Mouse (Mus musculus) forebrain, postnatal 0 days (tissue): ENCODE measurements around the gene 1700023F06Rik. TPM values are rescaled to one million over a fixed set of nuclear protein-coding genes. Genes with fewer than 3 reads are reported as not detected.
A peak's percentile ranks its signal among the peaks of the same experiment; 100 is the strongest.

ENCODE experiments used
- ATAC-seq: fragments of 200-750 bp; cut with Nextera tagmentation; 2 replicates; pipeline ENCODE4 v1.8.0; 2017; ENCODE audit warnings: mild to moderate bottlenecking, moderate library complexity
- DNase-seq: peaks from one replicate; pipeline ENCODE4 v3.0.0-alpha.2; 2015
- H3K27ac ChIP-seq: fragments of 300-500 bp; sonication (generic); 2 replicates; pipeline ENCODE4 v1.5.1; 2014; ENCODE audit warnings: low read depth, mild to moderate bottlenecking, antibody characterized with exemption, low read length, moderate library complexity, mixed read lengths
- H3K27me3 ChIP-seq: fragments of 300-500 bp; sonication (generic); 2 replicates; pipeline ENCODE4 v1.6.1; 2014; ENCODE audit warnings: mild to moderate bottlenecking, low read length, mixed read lengths; ENCODE audit not compliant: insufficient read depth
- H3K36me3 ChIP-seq: fragments of 300-500 bp; sonication (generic); 2 replicates; pipeline ENCODE4 v1.6.1; 2014; ENCODE audit warnings: mild to moderate bottlenecking, moderate library complexity; ENCODE audit not compliant: insufficient read depth
- H3K4me1 ChIP-seq: fragments of 300-500 bp; sonication (generic); 2 replicates; pipeline ENCODE4 v1.6.1; 2014; ENCODE audit warnings: antibody characterized with exemption; ENCODE audit not compliant: insufficient read depth
- H3K4me2 ChIP-seq: fragments of 300-500 bp; sonication (generic); 2 replicates; pipeline ENCODE4 v1.6.1; 2014; ENCODE audit warnings: low read depth, mild to moderate bottlenecking, moderate library complexity
- H3K4me3 ChIP-seq: fragments of 300-500 bp; sonication (generic); 2 replicates; pipeline ENCODE4 v1.5.1; 2014; ENCODE audit warnings: low read depth, low read length, mixed read lengths
- H3K9ac ChIP-seq: fragments of 300-500 bp; sonication (generic); 2 replicates; pipeline ENCODE4 v1.6.1; 2014; ENCODE audit warnings: mild to moderate bottlenecking
- H3K9me3 ChIP-seq: fragments of 300-500 bp; sonication (generic); 2 replicates; pipeline ENCODE4 v1.6.1; 2016; ENCODE audit warnings: low read length
- CTCF ChIP-seq: sonication (generic); IDR thresholded peaks from 2 replicates; pipeline ENCODE4 v1.5.1; 2016; ENCODE audit warnings: antibody characterized with exemption, control low read depth, low read depth
- WGBS: fragments of 180-500 bp; shearing (Covaris S2); extraction: QIAGEN DNeasy Blood & Tissue Kit; methylation state at CpG from one replicate; pipeline ENCODE4 v1.1.7; 2014; 5-methylcytosine and 5-hydroxymethylcytosine counted together
- polyA plus RNA-seq: library from polyadenylated mRNA; unstranded; fragments of >200 nt; fragmentation: Nextera tagmentation; extraction: Ambion mirVana; gene quantifications from 2 replicates; pipeline ENCODE4 v1.2.1, GENCODE M21; 2015
- total RNA-seq: library from RNA; depleted of rRNA; stranded (reverse); fragments of >200 nt; gene quantifications from 2 replicates; pipeline ENCODE4 v1.2.3, GENCODE M21; 2014

Gene 1700023F06Rik
- total and polyA plus RNA-seq, 2 experiments from 2014 or later, result 0.71 to 3.1 TPM

DNA sequence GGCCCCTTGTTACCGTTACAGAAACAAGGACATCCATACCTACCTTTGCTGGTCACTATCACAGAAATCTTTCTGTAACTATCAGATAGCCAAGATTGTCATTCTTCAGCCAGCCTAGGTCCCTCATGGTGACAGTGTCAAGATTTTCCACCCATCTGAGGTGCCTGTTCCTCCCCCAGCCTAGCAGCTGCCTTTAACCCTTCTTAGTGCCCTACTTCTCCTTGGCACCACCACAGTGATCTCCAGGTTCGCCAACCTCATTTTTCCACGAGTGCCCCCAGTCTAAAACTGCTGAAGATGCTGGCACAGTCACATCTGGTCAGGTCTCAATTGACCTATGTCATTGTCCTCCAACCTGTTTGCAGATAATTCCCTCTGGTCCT is 38.3 kb downstream of the 1700023F06Rik start:
- H3K9ac ChIP-seq, result peak overlapping the region; percentile 64
- no peaks in the 10 kb centered on the region for H3K9me3 ChIP-seq
- 35% methylated on average over 3 of the region's 3 CpGs for WGBS
- no peak for TF ChIP-seq CTCF
- 0 out of 2 replicates have a peak, but pooled peaks cover 5% of the 10 kb centered on the region for H3K4me1 ChIP-seq
- H3K36me3 ChIP-seq, result no peaks in the 10 kb centered on the region
- DNase-seq, result no peak
- ATAC-seq, result no peak
- no peaks in the 10 kb centered on the region for H3K27me3 ChIP-seq
- peak overlapping the region; percentile 75 for H3K4me3 ChIP-seq
- H3K27ac ChIP-seq, result no peak overlapping the region
- H3K4me2 ChIP-seq, result peak overlapping the region; percentile 85

DNA sequence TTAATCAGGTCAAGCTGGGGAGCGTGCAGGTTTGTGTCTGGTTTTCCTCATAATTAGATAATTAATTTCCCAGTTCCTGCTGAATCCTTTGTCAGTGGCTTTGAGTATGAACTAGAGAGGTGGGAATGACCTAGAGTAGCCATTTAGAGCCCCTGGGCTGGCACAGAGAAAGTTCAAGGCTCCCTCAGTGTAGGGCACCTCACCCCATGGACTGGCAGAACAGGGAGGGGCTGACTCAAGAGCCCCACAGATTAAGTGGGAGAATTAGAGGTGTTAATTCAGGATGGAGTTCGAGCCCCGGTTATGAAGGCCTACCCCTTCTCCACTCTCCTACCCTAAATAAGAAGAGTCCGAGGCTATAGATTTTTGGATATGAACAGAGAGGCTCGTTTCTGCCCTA is 38.7 kb downstream of the 1700023F06Rik start:
- Histone ChIP-seq H3K4me1 (0 out of 2 replicates have a peak, but pooled peaks cover 5% of the 10 kb centered on the region), H3K9ac (no peak overlapping the region), H3K27me3 (no peaks in the 10 kb centered on the region), H3K36me3 (no peaks in the 10 kb centered on the region), H3K4me3 (0 out of 2 replicates have a peak overlapping the region, but pooled peaks have one; percentile 75), H3K4me2 (peak overlapping the region; percentile 85), H3K27ac (no peak overlapping the region), H3K9me3 (no peaks in the 10 kb centered on the region)
- ATAC-seq (no peak), DNase-seq (no peak)
- WGBS, result 81% methylated on average over 5 of the region's 5 CpGs
- no peak for TF ChIP-seq CTCF

- Histone ChIP-seq H3K4me2 (no peak overlapping the region), H3K27me3 (no peaks in the 10 kb centered on the region), H3K9ac (no peak overlapping the region), H3K4me1 (0 out of 2 replicates have a peak, but pooled peaks cover 5% of the 10 kb centered on the region), H3K27ac (peak overlapping the region; percentile 16; the same call in 1 of the 2 replicates), H3K4me3 (no peak overlapping the region), H3K36me3 (no peaks in the 10 kb centered on the region), H3K9me3 (no peaks in the 10 kb centered on the region)
- WGBS, result 27% methylated on average over 9 of the region's 9 CpGs
- no peak for ATAC-seq
- peak; percentile 98 for TF ChIP-seq CTCF
- DNase-seq, result peak; percentile 83
Measured at GRCm38 (mm10) chr11:103168690-103169390, 39.5 kb downstream of the 1700023F06Rik start.

DNA sequence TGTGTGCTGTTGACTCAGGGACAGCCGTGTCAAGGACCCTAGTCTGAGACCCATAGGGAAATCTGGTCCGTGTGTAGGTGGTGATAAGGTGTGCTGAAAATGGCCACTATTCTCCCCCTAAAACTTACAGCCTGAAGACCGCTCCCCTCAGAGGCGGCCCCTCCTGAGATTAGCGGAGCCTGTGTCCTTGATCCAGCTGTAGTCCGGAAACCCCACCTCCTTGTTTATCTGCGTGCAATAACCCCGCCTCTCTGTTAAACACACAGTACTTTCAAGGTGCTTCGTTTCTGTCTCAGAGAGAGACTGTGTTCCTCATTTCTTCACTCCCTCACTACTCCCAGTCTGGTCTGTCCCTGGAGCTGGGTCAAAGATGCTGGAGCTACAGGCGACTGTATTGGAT is 44.0 kb downstream of the 1700023F06Rik start:
- TF ChIP-seq CTCF, result no peak
- Histone ChIP-seq H3K27ac (no peak overlapping the region), H3K36me3 (no peaks in the 10 kb centered on the region), H3K4me1 (no peaks in the 10 kb centered on the region), H3K9ac (no peak overlapping the region), H3K27me3 (no peaks in the 10 kb centered on the region), H3K4me3 (no peak overlapping the region), H3K4me2 (no peak overlapping the region), H3K9me3 (no peaks in the 10 kb centered on the region)
- DNase-seq, result no peak
- no peak for ATAC-seq
- 35% methylated on average over 10 of the region's 10 CpGs for whole genome bisulfite sequencing

- H3K9me3 ChIP-seq, result no peaks in the 10 kb centered on the region
- H3K27ac ChIP-seq, result no peak overlapping the region
- DNase-seq (no peak), ATAC-seq (no peak)
- WGBS, result 96% methylated on average over 5 of the region's 5 CpGs
- no peak overlapping the region for H3K4me3 ChIP-seq
- TF ChIP-seq CTCF, result peak; percentile 38
- no peak overlapping the region for H3K4me2 ChIP-seq
- H3K9ac ChIP-seq, result no peak overlapping the region
- H3K4me1 ChIP-seq, result no peaks in the 10 kb centered on the region
- no peaks in the 10 kb centered on the region for H3K36me3 ChIP-seq
- no peaks in the 10 kb centered on the region for H3K27me3 ChIP-seq
Measured at GRCm38 (mm10) chr11:103162132-103162531, 46.2 kb downstream of the 1700023F06Rik start.

GRCm38 (mm10) chr11:103161449-103161848 is 46.9 kb downstream of the 1700023F06Rik start:
- H3K36me3 ChIP-seq, result no peaks in the 10 kb centered on the region
- no peak overlapping the region for H3K4me2 ChIP-seq
- no peak overlapping the region for H3K9ac ChIP-seq
- H3K4me3 ChIP-seq, result no peak overlapping the region
- ATAC-seq (no peak), DNase-seq (no peak)
- H3K27ac ChIP-seq, result no peak overlapping the region
- no peaks in the 10 kb centered on the region for H3K27me3 ChIP-seq
- no peaks in the 10 kb centered on the region for H3K4me1 ChIP-seq
- H3K9me3 ChIP-seq, result no peaks in the 10 kb centered on the region
- peak; percentile 18; the same call in 1 of the 2 replicates for TF ChIP-seq CTCF
- 82% methylated on average over 7 of the region's 7 CpGs for WGBS

GRCm38 (mm10) chr11:103160738-103161137 is 47.6 kb downstream of the 1700023F06Rik start:
- TF ChIP-seq CTCF, result no peak
- WGBS, result 90% methylated on average over 11 of the region's 11 CpGs
- ATAC-seq (no peak), DNase-seq (no peak)
- H3K9ac ChIP-seq, result no peak overlapping the region
- H3K4me1 ChIP-seq, result no peaks in the 10 kb centered on the region
- H3K27ac ChIP-seq, result no peak overlapping the region
- H3K4me2 ChIP-seq, result no peak overlapping the region
- no peaks in the 10 kb centered on the region for H3K9me3 ChIP-seq
- no peaks in the 10 kb centered on the region for H3K36me3 ChIP-seq
- H3K4me3 ChIP-seq, result no peak overlapping the region
- no peaks in the 10 kb centered on the region for H3K27me3 ChIP-seq
